Mouse (Mus musculus) cortical plate, adult 2 months (tissue): Measurements from ENCODE around the gene Rasgrp3.

Experiments used
- CTCF ChIP-seq: fragments of 200-500 bp; IDR thresholded peaks from 2 replicates; pipeline ENCODE4 v1.5.1; 2011; ENCODE audit warnings: mild to moderate bottlenecking, control low read depth, low read length; ENCODE audit not compliant: insufficient read depth; ENCODE audit errors: extremely low read depth
- POLR2A ChIP-seq: fragments of 200-500 bp; IDR thresholded peaks from 2 replicates; pipeline ENCODE4 v1.6.1; 2011; ENCODE audit warnings: mild to moderate bottlenecking, low read length, control low read depth; ENCODE audit not compliant: insufficient read depth; ENCODE audit errors: extremely low read depth

- TF ChIP-seq CTCF, result no peak
- no peak for TF ChIP-seq POLR2A
Measured at GRCm38 (mm10) chr17:75436095-75436494, 399 bp downstream of the Rasgrp3 start.
